Mouse (Mus musculus) CH12.LX (cell line): Measurements from ENCODE around the gene Aspa. TPM values are rescaled to one million over a fixed set of nuclear protein-coding genes. Genes with fewer than 3 reads are reported as not detected.

ENCODE experiments used
- DNase-seq: peaks from one replicate; pipeline ENCODE4 v3.0.0-alpha.2; 2013; ENCODE audit errors: extremely low read depth
- H3K27ac ChIP-seq: 2 replicates; pipeline ENCODE4 v1.5.1; 2012; ENCODE audit warnings: low read depth, mild to moderate bottlenecking, control low read depth, moderate library complexity; ENCODE audit not compliant: insufficient read depth
- H3K27me3 ChIP-seq: replicated peaks from 2 replicates; pipeline ENCODE3; 2012; ENCODE audit warnings: inconsistent platforms
- H3K36me3 ChIP-seq, 2 experiments: replicated peaks in 1 of 2; 2 replicates each; pipeline versions ENCODE3 to v1.6.1; 2012; ENCODE audit warnings: inconsistent platforms in 1 of 2, low read length in 1 of 2, mild to moderate bottlenecking in 1 of 2, mixed read lengths in 1 of 2, moderate library complexity in 1 of 2; ENCODE audit not compliant: control insufficient read depth in 1 of 2, insufficient read depth in 1 of 2
- H3K4me1 ChIP-seq, 2 experiments: 2 replicates each; pipeline ENCODE4 v1.6.1; 2012; ENCODE audit warnings: inconsistent platforms in 1 of 2, moderate library complexity in 1 of 2; ENCODE audit not compliant: insufficient read depth in 2 of 2, control insufficient read depth in 1 of 2
- H3K4me2 ChIP-seq: 2 replicates; pipeline ENCODE4 v1.6.1; 2012; ENCODE audit warnings: low read depth, mild to moderate bottlenecking, control low read depth; ENCODE audit not compliant: poor library complexity, insufficient read depth, severe bottlenecking
- H3K4me3 ChIP-seq, 3 experiments: fragments of 150-350 bp in 1 of 3; sonication (generic) in 1 of 3; replicated peaks in 1 of 3; 2 replicates each; pipeline versions ENCODE3 to v1.5.1; 2011 to 2012; ENCODE audit warnings: low read depth in 2 of 3, low read length in 2 of 3, mild to moderate bottlenecking in 2 of 3, moderate library complexity in 2 of 3, control low read depth in 1 of 3, improper control_type of control experiment in 1 of 3, inconsistent platforms in 1 of 3, mixed read lengths in 1 of 3; ENCODE audit not compliant: poor library complexity in 1 of 3
- H3K79me2 ChIP-seq: replicated peaks from 2 replicates; pipeline ENCODE4 v1.6.1; 2012; ENCODE audit warnings: mild to moderate bottlenecking, moderate library complexity; ENCODE audit not compliant: control insufficient read depth, poor library complexity, insufficient read depth, severe bottlenecking; ENCODE audit errors: extremely low read depth
- H3K9ac ChIP-seq: 2 replicates; pipeline ENCODE4 v1.6.1; 2012; ENCODE audit warnings: low read depth, mild to moderate bottlenecking, control low read depth, moderate library complexity; ENCODE audit not compliant: insufficient read depth
- H3K9me3 ChIP-seq: replicated peaks from 2 replicates; pipeline ENCODE3; 2012; ENCODE audit warnings: low read length, inconsistent platforms, mixed read lengths
- GABPA ChIP-seq: IDR thresholded peaks from 2 replicates; pipeline ENCODE4 v1.6.1; 2012; ENCODE audit warnings: low read depth, low read length, improper control_type of control experiment, inconsistent platforms; ENCODE audit not compliant: insufficient replicate concordance
- IRF4 ChIP-seq: IDR thresholded peaks from 2 replicates; pipeline ENCODE4 v1.6.1; 2014; ENCODE audit warnings: low read depth, mild to moderate bottlenecking, inconsistent platforms, low read length, improper control_type of control experiment
- JUN ChIP-seq: IDR thresholded peaks from 2 replicates; pipeline ENCODE4 v1.6.1; 2011; ENCODE audit warnings: low read depth, mild to moderate bottlenecking, low read length, improper control_type of control experiment, moderate library complexity; ENCODE audit not compliant: insufficient read depth
- MAFK ChIP-seq: IDR thresholded peaks from 2 replicates; pipeline ENCODE4 v1.6.1; 2011; ENCODE audit warnings: low read length, improper control_type of control experiment; ENCODE audit not compliant: insufficient replicate concordance
- MAX ChIP-seq: IDR thresholded peaks from 2 replicates; pipeline ENCODE4 v1.6.1; 2011; ENCODE audit warnings: low read length, improper control_type of control experiment
- MEF2A ChIP-seq: IDR thresholded peaks from 2 replicates; pipeline ENCODE4 v1.6.1; 2014; ENCODE audit warnings: low read depth, mild to moderate bottlenecking, inconsistent platforms, low read length, improper control_type of control experiment, borderline replicate concordance
- MYC ChIP-seq: IDR thresholded peaks from 2 replicates; pipeline ENCODE4 v1.6.1; 2011; ENCODE audit warnings: low read depth, mild to moderate bottlenecking, improper control_type of control experiment, low read length
- NELFE ChIP-seq: IDR thresholded peaks from 2 replicates; pipeline ENCODE4 v1.6.1; 2011; ENCODE audit warnings: low read depth, low read length, improper control_type of control experiment
- PAX5 ChIP-seq: IDR thresholded peaks from 2 replicates; pipeline ENCODE4 v1.6.1; 2012; ENCODE audit warnings: low read length, inconsistent platforms, mixed read lengths
- POLR2A ChIP-seq: IDR thresholded peaks from 2 replicates; pipeline ENCODE4 v1.6.1; 2011; ENCODE audit warnings: low read depth, mild to moderate bottlenecking, improper control_type of control experiment, low read length
- POLR2AphosphoS2 ChIP-seq: IDR thresholded peaks from 2 replicates; pipeline ENCODE4 v1.6.1; 2011; ENCODE audit warnings: low read depth, low read length, improper control_type of control experiment
- RAD21 ChIP-seq: IDR thresholded peaks from 2 replicates; pipeline ENCODE4 v1.6.1; 2011; ENCODE audit warnings: low read depth, mild to moderate bottlenecking, low read length, improper control_type of control experiment, moderate library complexity
- SIN3A ChIP-seq: IDR thresholded peaks from 2 replicates; pipeline ENCODE4 v1.6.1; 2012; ENCODE audit warnings: low read length, improper control_type of control experiment, inconsistent platforms
- TCF12 ChIP-seq: IDR thresholded peaks from 2 replicates; pipeline ENCODE4 v1.6.1; 2014; ENCODE audit warnings: low read depth, mild to moderate bottlenecking, inconsistent platforms, low read length, improper control_type of control experiment
- UBTF ChIP-seq: IDR thresholded peaks from 2 replicates; pipeline ENCODE4 v1.6.1; 2012; ENCODE audit warnings: low read depth, mild to moderate bottlenecking, inconsistent platforms, low read length, improper control_type of control experiment, moderate library complexity
- ZKSCAN1 ChIP-seq: IDR thresholded peaks from 2 replicates; pipeline ENCODE4 v1.6.1; 2012; ENCODE audit warnings: low read depth, inconsistent platforms, low read length, improper control_type of control experiment, borderline replicate concordance
- ZNF384 ChIP-seq: IDR thresholded peaks from 2 replicates; pipeline ENCODE4 v1.6.1; 2012; ENCODE audit warnings: low read depth, low read length, improper control_type of control experiment, inconsistent platforms
- dilution Hi-C: fragments of 300-500 bp; cut with MboI; formaldehyde crosslinking; loops from 2 replicates; pipeline ENCODE4 v1.14.3; 2020; ENCODE audit warnings: low sequenced_read_pairs; ENCODE audit not compliant: extremely low pct_unique_long_range_greater_than_20kb, extremely low pct_ligation_motif_present
- in situ Hi-C: fragments of 300-500 bp; cut with MboI; formaldehyde crosslinking; loops from 3 replicates; pipeline ENCODE4 v1.14.3; 2019; ENCODE audit warnings: low sequenced_read_pairs, low pct_ligation_motif_present, low pct_unique_long_range_greater_than_20kb, mixed read lengths
- polyA plus RNA-seq: library from polyadenylated mRNA; unstranded; fragments of >175 nt; gene quantifications from 2 replicates; pipeline ENCODE4 v1.2.1, GENCODE M21; 2012; ENCODE audit warnings: low read depth; ENCODE audit not compliant: insufficient read length
- total RNA-seq, 2 experiments: library from RNA; depleted of rRNA; stranded (reverse); fragments of 300-350 nt in 1 of 2; fragments of >200 nt in 1 of 2; gene quantifications; 2 replicates each; pipeline ENCODE4 v1.2.3; 2012 to 2014

Gene Aspa
- total and polyA plus RNA-seq, 3 experiments: not detected

DNA sequence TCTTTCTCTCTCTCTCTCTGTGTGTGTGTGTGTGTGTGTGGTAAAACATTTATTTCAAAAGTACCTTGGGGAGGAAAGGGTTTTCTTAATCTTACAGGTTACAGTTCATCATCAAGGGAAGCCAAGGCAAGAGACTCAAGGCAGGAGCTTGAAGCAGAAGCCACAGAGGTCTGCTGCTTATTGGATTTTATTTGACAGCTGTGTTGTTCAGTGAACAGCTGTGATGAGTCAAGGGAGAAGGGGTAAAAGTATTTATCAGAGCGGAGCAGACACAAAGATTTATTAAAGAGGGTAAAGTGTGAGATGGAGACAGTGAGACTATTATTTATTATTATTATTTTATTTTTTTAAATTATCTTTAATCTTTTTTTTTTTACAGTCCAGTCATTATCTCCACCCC is 68.0 kb downstream of the Aspa start:
- dilution Hi-C loops: no loop called here
- Histone ChIP-seq H3K9ac (no peak overlapping the region), H3K4me2 (no peak overlapping the region), H3K79me2 (no peaks in the 10 kb centered on the region), H3K27me3 (peaks cover 87% of the 10 kb centered on the region), H3K4me3 (no peak overlapping the region), H3K9me3 (peaks cover 6% of the 10 kb centered on the region), H3K27ac (no peak overlapping the region), H3K36me3 (no peaks in the 10 kb centered on the region), H3K4me1 (no peaks in the 10 kb centered on the region)
- in situ Hi-C loops: no loop called here
- no peak for DNase-seq
- TF ChIP-seq MAFK: no peak
- TF ChIP-seq JUN: no peak
- no peak for TF ChIP-seq UBTF

GRCm38 (mm10) chr11:73260457-73260856 is 68.9 kb downstream of the Aspa start:
- no peak overlapping the region for H3K4me3 ChIP-seq
- TF ChIP-seq GABPA (no peak), POLR2AphosphoS2 (no peak), MEF2A (no peak), NELFE (no peak), PAX5 (no peak), POLR2A (no peak), TCF12 (no peak), IRF4 (no peak), ZKSCAN1 (no peak), MYC (no peak), MAX (no peak), RAD21 (no peak), ZNF384 (no peak), SIN3A (no peak)
- TF ChIP-seq, all 38 proteins: peak for 0
- Histone ChIP-seq H3K27ac (no peak overlapping the region), H3K36me3 (no peaks in the 10 kb centered on the region), H3K79me2 (no peaks in the 10 kb centered on the region), H3K9me3 (peaks cover 6% of the 10 kb centered on the region), H3K9ac (no peak overlapping the region), H3K4me2 (no peak overlapping the region), H3K4me1 (no peaks in the 10 kb centered on the region), H3K27me3 (peaks cover 82% of the 10 kb centered on the region)
- no peak for DNase-seq
- dilution Hi-C loops: no loop called here
- in situ Hi-C loops: no loop called here
